Mouse (Mus musculus) effector memory CD4-positive, alpha-beta T cell, adult 5 months (primary cell): ENCODE results near the gene Snx3. TPM values are rescaled to one million over a fixed set of nuclear protein-coding genes. Genes with fewer than 3 reads are reported as not detected.

ENCODE experiments used
- polyA plus RNA-seq: library from polyadenylated mRNA; unstranded; fragments of 100-300 nt; shearing (Covaris generic); gene quantifications from one replicate; pipeline ENCODE4 v1.2.1, GENCODE M21; 2017

Snx3 gene
- 278 TPM for polyA plus RNA-seq

GRCm38 (mm10) chr10:42501775-42502348 is at the start of gene Snx3:
Gene Snx3, plus strand, starts transcription at chr10:42502030.

DNA sequence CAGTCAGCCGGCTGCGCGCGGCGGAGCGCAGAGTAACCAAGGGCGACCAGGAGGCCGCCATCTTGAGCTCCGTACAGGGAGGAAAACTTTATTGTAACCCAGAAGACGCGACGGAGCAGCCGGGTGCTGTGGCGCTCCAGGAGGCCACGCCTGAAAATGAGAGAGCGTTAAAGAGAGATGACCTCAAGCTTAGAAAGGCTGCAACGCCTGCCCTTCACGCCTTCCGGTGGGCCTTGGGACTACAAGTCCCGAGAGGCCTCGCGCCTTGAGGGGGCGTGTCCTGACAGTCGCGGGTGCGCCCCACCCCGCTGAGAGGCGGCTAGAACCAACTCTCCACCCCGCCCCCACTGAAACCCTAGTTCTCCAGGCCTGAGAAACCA is 23.5 kb upstream of the Snx3 start, which contains the start of gene Afg1l:
Afg1l (minus strand) TSS at position 225 of the 380 bp plus-strand sequence.

GRCm38 (mm10) chr10:42583157-42583872 is 81.5 kb downstream of the Snx3 start, which contains the start of the genes Nr2e1 and Ostm1:
Gene Nr2e1, minus strand, starts transcription at chr10:42583632.
Gene Ostm1, plus strand, starts transcription at chr10:42583822.

Other genes starting within 250 kb of the Snx3 start
- gene Foxo3, start 225.3 kb upstream of the Snx3 start, polyA plus RNA-seq = 13.4 TPM
- gene Afg1l, start 23.5 kb upstream of the Snx3 start, polyA plus RNA-seq = 6.5 TPM
- not detected for gene Nr2e1, start 81.6 kb downstream of the Snx3 start, polyA plus RNA-seq
- gene Ostm1, start 81.8 kb downstream of the Snx3 start, polyA plus RNA-seq = 41.8 TPM